Mouse (Mus musculus): Measurements from ENCODE around the gene Myh14. TPM values are rescaled to one million over a fixed set of nuclear protein-coding genes. Genes with fewer than 3 reads are reported as not detected.

Myh14 gene
- polyA plus RNA-seq, 1 experiment from 2014 or later, result 1.2 TPM

GRCm38 (mm10) chr7:44647729-44648128 is 22.9 kb downstream of the Myh14 start:
- H3K4me2 ChIP-seq (replicated peaks), result no peak overlapping the region
- H3K27ac ChIP-seq, result no peak overlapping the region
- no peak overlapping the region for H3K4me3 ChIP-seq (replicated peaks)
- no peaks in the 10 kb centered on the region for H3K9me3 ChIP-seq
- no peak overlapping the region for H3K9ac ChIP-seq (replicated peaks)
- H3K4me1 ChIP-seq (replicated peaks), result no peaks in the 10 kb centered on the region
- H3K36me3 ChIP-seq, result no peaks in the 10 kb centered on the region
- 84% methylated on average over 10 of the region's 10 CpGs for WGBS
- no peak for ATAC-seq
- H3K27me3 ChIP-seq, result peaks cover 39% of the 10 kb centered on the region

DNA sequence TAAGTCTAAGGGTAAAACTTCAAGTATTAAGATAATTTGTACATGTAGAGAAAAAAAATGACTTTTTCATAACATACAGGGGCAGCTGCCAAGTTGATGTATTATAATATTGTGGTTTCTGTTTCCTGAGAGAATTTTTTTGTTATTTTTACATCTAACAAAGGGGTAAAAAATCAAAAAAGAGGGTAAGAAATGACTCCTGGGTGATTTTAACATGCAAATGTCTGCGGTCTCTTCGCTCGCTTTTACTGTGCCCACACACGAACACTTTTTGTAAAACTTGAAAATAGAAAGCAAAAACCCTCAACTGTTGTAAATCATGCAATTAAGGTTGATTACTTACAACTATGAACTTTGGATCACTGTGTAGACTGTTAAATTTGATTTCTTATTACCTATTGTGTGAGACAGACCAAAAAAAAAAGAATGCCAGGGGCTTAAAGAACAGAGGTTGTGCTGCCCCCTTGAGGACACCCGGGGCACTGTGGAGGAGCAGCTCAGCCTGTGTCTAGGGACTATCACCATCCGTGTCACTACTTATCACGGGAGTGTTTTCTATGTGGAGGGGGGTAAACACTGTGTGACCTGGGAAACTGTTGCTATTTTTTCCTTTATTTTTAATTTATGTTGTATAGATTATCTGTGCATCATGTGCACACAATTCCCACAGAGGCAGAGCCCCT is 23.5 kb downstream of the Myh14 start:
- Histone ChIP-seq H3K4me1 (replicated peaks) (no peaks in the 10 kb centered on the region), H3K9ac (replicated peaks) (no peak overlapping the region), H3K4me2 (replicated peaks) (no peak overlapping the region), H3K4me3 (replicated peaks) (no peak overlapping the region), H3K36me3 (no peaks in the 10 kb centered on the region), H3K27me3 (peaks cover 42% of the 10 kb centered on the region), H3K9me3 (no peaks in the 10 kb centered on the region), H3K27ac (no peak overlapping the region)
- ATAC-seq, result 0 out of 2 replicates have a peak, but pooled peaks have one; percentile 74
- 50% methylated on average over 7 of the region's 7 CpGs for WGBS

DNA sequence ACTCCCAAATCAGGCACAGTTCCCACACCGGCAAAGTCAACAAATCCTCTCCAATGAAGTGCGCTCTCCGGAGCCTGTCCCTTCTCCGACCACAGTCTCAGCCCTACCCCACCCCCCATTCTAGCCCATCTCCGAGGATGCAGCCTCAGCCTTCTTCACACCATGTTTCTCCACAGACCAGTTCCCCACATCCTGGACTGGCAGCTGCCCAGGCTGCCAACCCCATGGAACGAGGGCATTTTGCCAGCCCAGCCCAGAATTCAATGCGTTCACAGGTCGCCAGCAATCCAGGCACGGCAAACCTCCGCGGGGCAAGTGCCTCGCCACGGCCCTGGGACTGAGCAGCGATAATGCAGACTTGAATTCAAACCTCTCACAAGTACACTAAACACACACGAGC is 24.7 kb downstream of the Myh14 start:
- H3K9me3 ChIP-seq, result no peaks in the 10 kb centered on the region
- H3K36me3 ChIP-seq, result no peaks in the 10 kb centered on the region
- 21% methylated on average over 15 of the region's 15 CpGs for WGBS
- no peak for ATAC-seq
- H3K4me2 ChIP-seq (replicated peaks), result no peak overlapping the region
- no peaks in the 10 kb centered on the region for H3K4me1 ChIP-seq (replicated peaks)
- H3K9ac ChIP-seq (replicated peaks), result peak overlapping the region; percentile 41; the same call in 1 of the 2 replicates
- H3K27me3 ChIP-seq, result peaks cover 46% of the 10 kb centered on the region
- H3K27ac ChIP-seq, result no peak overlapping the region
- H3K4me3 ChIP-seq (replicated peaks), result no peak overlapping the region

GRCm38 (mm10) chr7:44645256-44645655 is 25.4 kb downstream of the Myh14 start:
- no peaks in the 10 kb centered on the region for H3K36me3 ChIP-seq
- H3K27me3 ChIP-seq, result peaks cover 53% of the 10 kb centered on the region
- no peak overlapping the region for H3K4me2 ChIP-seq (replicated peaks)
- ATAC-seq, result no peak
- H3K27ac ChIP-seq, result no peak overlapping the region
- WGBS, result 78% methylated on average over 5 of the region's 5 CpGs
- no peaks in the 10 kb centered on the region for H3K9me3 ChIP-seq
- no peaks in the 10 kb centered on the region for H3K4me1 ChIP-seq (replicated peaks)
- no peak overlapping the region for H3K9ac ChIP-seq (replicated peaks)
- H3K4me3 ChIP-seq (replicated peaks), result no peak overlapping the region

- H3K4me3 ChIP-seq (replicated peaks), result no peak overlapping the region
- H3K9me3 ChIP-seq, result no peaks in the 10 kb centered on the region
- no peaks in the 10 kb centered on the region for H3K36me3 ChIP-seq
- H3K9ac ChIP-seq (replicated peaks), result no peak overlapping the region
- 0 out of 2 replicates have a peak, but pooled peaks cover 2% of the 10 kb centered on the region for H3K4me1 ChIP-seq (replicated peaks)
- H3K4me2 ChIP-seq (replicated peaks), result no peak overlapping the region
- no peak overlapping the region for H3K27ac ChIP-seq
- peaks cover 81% of the 10 kb centered on the region for H3K27me3 ChIP-seq
- ATAC-seq, result no peak
- WGBS, result 30% methylated on average over 8 of the region's 8 CpGs
These were observed 28.8 kb downstream of the Myh14 start for GRCm38 (mm10) chr7:44641887-44642286.

GRCm38 (mm10) chr7:44640843-44641605 is 29.6 kb downstream of the Myh14 start:
- Histone ChIP-seq H3K27me3 (peaks cover 84% of the 10 kb centered on the region), H3K4me2 (replicated peaks) (no peak overlapping the region), H3K4me3 (replicated peaks) (no peak overlapping the region), H3K9ac (replicated peaks) (no peak overlapping the region), H3K36me3 (no peaks in the 10 kb centered on the region), H3K27ac (no peak overlapping the region), H3K9me3 (no peaks in the 10 kb centered on the region), H3K4me1 (replicated peaks) (0 out of 2 replicates have a peak, but pooled peaks cover 2% of the 10 kb centered on the region)
- ATAC-seq, result no peak
- 22% methylated on average over 25 of the region's 25 CpGs for WGBS

DNA sequence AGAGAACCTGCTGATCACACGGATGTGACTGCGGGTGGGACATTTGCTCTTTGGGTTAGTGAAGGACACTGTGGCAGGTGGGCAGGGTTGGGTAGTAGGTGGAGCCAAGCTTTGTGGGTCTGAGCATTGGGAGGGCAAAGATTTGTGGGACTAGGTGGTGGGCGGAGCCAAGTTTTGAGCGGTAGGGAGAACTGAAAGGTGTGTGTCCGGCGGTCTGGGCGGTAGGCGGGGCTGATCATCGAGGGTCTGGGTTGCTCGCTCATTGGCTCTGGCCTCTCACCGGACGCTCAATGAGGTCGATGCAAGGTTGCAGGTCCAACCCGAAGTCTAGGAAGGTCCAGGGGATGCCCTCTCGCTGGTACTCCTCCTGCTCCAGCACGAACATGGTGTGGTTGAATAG is 32.0 kb downstream of the Myh14 start:
- no peaks in the 10 kb centered on the region for H3K9me3 ChIP-seq
- H3K4me1 ChIP-seq (replicated peaks), result 0 out of 2 replicates have a peak, but pooled peaks cover 2% of the 10 kb centered on the region
- H3K27me3 ChIP-seq, result peaks cover 76% of the 10 kb centered on the region
- H3K36me3 ChIP-seq, result no peaks in the 10 kb centered on the region
- no peak overlapping the region for H3K27ac ChIP-seq
- WGBS, result 3% methylated on average over 16 of the region's 16 CpGs
- H3K4me3 ChIP-seq (replicated peaks), result peak overlapping the region; percentile 4; the same call in 1 of the 2 replicates
- no peak for ATAC-seq
- peak overlapping the region; percentile 35 for H3K4me2 ChIP-seq (replicated peaks)
- H3K9ac ChIP-seq (replicated peaks), result 0 out of 2 replicates have a peak overlapping the region, but pooled peaks have one; percentile 14

- H3K4me2 ChIP-seq (replicated peaks), result no peak overlapping the region
- no peak overlapping the region for H3K4me3 ChIP-seq (replicated peaks)
- no peak for ATAC-seq
- no peak overlapping the region for H3K27ac ChIP-seq
- H3K9ac ChIP-seq (replicated peaks), result no peak overlapping the region
- H3K36me3 ChIP-seq, result no peaks in the 10 kb centered on the region
- no peaks in the 10 kb centered on the region for H3K9me3 ChIP-seq
- H3K27me3 ChIP-seq, result peaks cover 67% of the 10 kb centered on the region
- 81% methylated on average over 9 of the region's 9 CpGs for WGBS
- H3K4me1 ChIP-seq (replicated peaks), result 0 out of 2 replicates have a peak, but pooled peaks cover 2% of the 10 kb centered on the region
These were observed 34.0 kb downstream of the Myh14 start for GRCm38 (mm10) chr7:44636684-44637083.

DNA sequence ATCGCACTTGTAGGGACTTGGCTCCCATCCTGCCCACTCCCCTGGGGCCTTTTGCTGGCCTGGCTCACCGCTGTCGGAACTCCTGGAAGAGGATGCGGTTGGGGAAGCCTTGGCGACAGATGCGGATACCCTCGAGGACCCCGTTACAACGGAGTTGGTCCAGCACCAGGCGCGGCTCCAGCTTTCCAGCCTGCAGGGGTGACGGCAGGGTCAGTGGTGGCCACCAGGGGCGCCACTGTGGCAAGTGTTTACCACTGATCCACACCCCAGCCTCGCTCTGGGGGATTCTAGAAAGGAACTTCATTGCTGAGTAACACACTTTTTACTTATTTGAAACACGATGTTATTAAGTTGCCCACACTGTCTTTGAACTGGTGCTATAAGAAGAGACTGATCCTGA is 37.2 kb downstream of the Myh14 start:
- H3K27ac ChIP-seq, result no peak overlapping the region
- 16% methylated on average over 15 of the region's 15 CpGs for WGBS
- no peaks in the 10 kb centered on the region for H3K9me3 ChIP-seq
- peaks cover 34% of the 10 kb centered on the region for H3K27me3 ChIP-seq
- no peak overlapping the region for H3K4me3 ChIP-seq (replicated peaks)
- H3K9ac ChIP-seq (replicated peaks), result no peak overlapping the region
- H3K4me1 ChIP-seq (replicated peaks), result no peaks in the 10 kb centered on the region
- ATAC-seq, result no peak
- no peak overlapping the region for H3K4me2 ChIP-seq (replicated peaks)
- no peaks in the 10 kb centered on the region for H3K36me3 ChIP-seq

GRCm38 (mm10) chr7:44632676-44633075 is 38.0 kb downstream of the Myh14 start:
- ATAC-seq, result no peak
- Histone ChIP-seq H3K9me3 (no peaks in the 10 kb centered on the region), H3K4me2 (replicated peaks) (no peak overlapping the region), H3K27ac (no peak overlapping the region), H3K4me3 (replicated peaks) (no peak overlapping the region), H3K27me3 (peaks cover 27% of the 10 kb centered on the region), H3K9ac (replicated peaks) (no peak overlapping the region), H3K36me3 (no peaks in the 10 kb centered on the region), H3K4me1 (replicated peaks) (no peaks in the 10 kb centered on the region)
- WGBS, result 29% methylated on average over 13 of the region's 13 CpGs

DNA sequence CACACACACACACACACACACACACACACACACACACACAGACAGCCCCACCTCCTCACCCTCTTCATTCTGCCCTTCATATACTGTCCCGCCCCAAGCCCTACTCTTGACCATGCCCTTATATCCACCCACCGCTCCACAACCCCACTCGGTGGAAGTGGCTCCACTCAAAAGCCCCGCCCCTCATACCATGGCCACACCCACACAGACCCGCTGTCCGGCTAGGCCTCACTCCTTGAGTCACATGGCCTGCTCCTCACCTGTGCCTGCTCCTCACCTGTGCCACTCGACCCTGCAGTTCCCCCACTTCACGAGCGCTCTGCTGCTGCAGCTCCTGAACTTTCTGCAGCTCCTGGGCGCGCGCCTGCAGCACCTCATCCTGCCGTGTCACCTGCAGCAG is 40.2 kb downstream of the Myh14 start:
- Histone ChIP-seq H3K9ac (replicated peaks) (no peak overlapping the region), H3K9me3 (no peaks in the 10 kb centered on the region), H3K4me1 (replicated peaks) (no peaks in the 10 kb centered on the region), H3K4me2 (replicated peaks) (no peak overlapping the region), H3K4me3 (replicated peaks) (no peak overlapping the region), H3K36me3 (no peaks in the 10 kb centered on the region), H3K27me3 (peaks cover 17% of the 10 kb centered on the region), H3K27ac (no peak overlapping the region)
- ATAC-seq, result no peak
- 86% methylated on average over 13 of the region's 13 CpGs for WGBS

DNA sequence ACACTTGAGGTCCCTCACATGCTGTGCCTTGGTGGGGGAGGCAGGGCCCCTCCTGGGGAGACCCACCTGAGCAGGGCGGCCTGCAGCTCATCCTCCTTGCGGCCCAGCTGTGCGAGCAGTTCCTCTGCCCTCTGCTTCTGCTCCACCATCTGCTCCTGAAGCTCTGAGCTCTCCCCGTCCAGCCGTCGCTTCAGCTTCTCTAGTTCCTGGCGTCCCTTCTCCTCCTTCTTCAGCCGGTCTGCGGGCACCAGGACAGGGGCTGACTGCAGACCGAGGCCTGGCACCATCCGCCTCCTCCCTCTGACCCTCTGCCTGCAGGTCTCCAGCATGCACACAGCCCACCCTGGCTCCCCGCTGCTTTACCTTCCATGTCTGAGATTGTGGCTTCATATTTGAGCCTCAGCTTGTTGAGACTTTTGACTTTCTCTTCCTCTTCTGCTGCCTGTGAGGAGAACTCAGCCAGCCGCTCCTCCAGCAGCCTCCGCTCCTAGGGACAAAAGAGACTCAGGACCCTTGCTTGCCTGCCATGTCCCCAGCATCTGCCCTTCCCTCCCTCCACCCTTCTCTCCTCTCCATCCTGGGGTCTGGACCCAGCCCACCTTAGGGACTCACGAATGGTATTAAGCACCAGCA is 42.1 kb downstream of the Myh14 start:
- ATAC-seq, result no peak
- Histone ChIP-seq H3K27me3 (peaks cover 12% of the 10 kb centered on the region), H3K9me3 (no peaks in the 10 kb centered on the region), H3K4me3 (replicated peaks) (no peak overlapping the region), H3K27ac (no peak overlapping the region), H3K4me1 (replicated peaks) (peaks cover 4% of the 10 kb centered on the region; the same call in 1 of the 2 replicates), H3K4me2 (replicated peaks) (no peak overlapping the region), H3K9ac (replicated peaks) (no peak overlapping the region), H3K36me3 (no peaks in the 10 kb centered on the region)
- WGBS, result 85% methylated on average over 15 of the region's 15 CpGs

Measured in midbrain, embryonic 13.5 days (tissue).